Mouse (Mus musculus) kidney, postnatal 0 days (tissue): Measurements from ENCODE around the gene Nfix. TPM values are rescaled to one million over a fixed set of nuclear protein-coding genes. Genes with fewer than 3 reads are reported as not detected.

Experiments used
- ATAC-seq: fragments of 200-750 bp; cut with Nextera tagmentation; replicated peaks from 2 replicates; pipeline ENCODE4 v1.8.0; 2017; ENCODE audit warnings: low read depth, moderate number of reproducible peaks, moderate TSS enrichment, moderate library complexity; ENCODE audit not compliant: low FRiP score
- DNase-seq: peaks from one replicate; pipeline ENCODE4 v3.0.0-alpha.2; 2016; ENCODE audit warnings: low spot score
- H3K27ac ChIP-seq: fragments of 300-500 bp; sonication (generic); 2 replicates; pipeline ENCODE4 v1.5.1; 2014; ENCODE audit warnings: mild to moderate bottlenecking
- H3K27me3 ChIP-seq: fragments of 300-500 bp; sonication (generic); 2 replicates; pipeline ENCODE4 v1.6.1; 2014; ENCODE audit warnings: low read length, mixed read lengths; ENCODE audit not compliant: insufficient read depth
- H3K36me3 ChIP-seq: fragments of 300-500 bp; sonication (generic); 2 replicates; pipeline ENCODE4 v1.6.1; 2014; ENCODE audit warnings: low read length, mixed read lengths; ENCODE audit not compliant: insufficient read depth
- H3K4me1 ChIP-seq: fragments of 300-500 bp; sonication (generic); replicated peaks from 2 replicates; pipeline ENCODE4 v1.6.1; 2014; ENCODE audit warnings: antibody characterized with exemption, low read length, mixed read lengths; ENCODE audit not compliant: insufficient read depth
- H3K4me2 ChIP-seq: fragments of 300-500 bp; sonication (generic); 2 replicates; pipeline ENCODE4 v1.6.1; 2014; ENCODE audit warnings: mild to moderate bottlenecking, low read length, moderate library complexity, mixed read lengths
- H3K4me3 ChIP-seq: fragments of 300-500 bp; sonication (generic); replicated peaks from 2 replicates; pipeline ENCODE4 v1.5.1; 2014; ENCODE audit warnings: low read depth, low read length
- H3K9ac ChIP-seq: fragments of 300-500 bp; sonication (generic); 2 replicates; pipeline ENCODE4 v1.6.1; 2014; ENCODE audit warnings: low read depth, low read length
- H3K9me3 ChIP-seq: fragments of 300-500 bp; sonication (generic); replicated peaks from 2 replicates; pipeline ENCODE4 v1.6.1; 2016; ENCODE audit warnings: low read length, inconsistent platforms, mixed read lengths
- CTCF ChIP-seq: IDR thresholded peaks from 2 replicates; pipeline ENCODE4 v1.5.1; 2016; ENCODE audit warnings: antibody characterized with exemption, low read depth, mild to moderate bottlenecking, moderate library complexity
- WGBS: fragments of 180-500 bp; shearing (Covaris S2); extraction: QIAGEN DNeasy Blood & Tissue Kit; methylation state at CpG from one replicate; pipeline ENCODE4 v1.1.7; 2014; 5-methylcytosine and 5-hydroxymethylcytosine counted together
- polyA plus RNA-seq: library from polyadenylated mRNA; unstranded; fragments of >200 nt; fragmentation: Nextera tagmentation; extraction: Ambion mirVana; gene quantifications from 2 replicates; pipeline ENCODE4 v1.2.1, GENCODE M21; 2015

Nfix gene
- polyA plus RNA-seq, 1 experiment from 2014 or later, result 21.1 TPM

GRCm38 (mm10) chr8:84705960-84706359 is 94.2 kb downstream of the Nfix start:
- DNase-seq (no peak), ATAC-seq (no peak)
- peak overlapping the region; percentile 48 for H3K4me2 ChIP-seq
- peaks cover 37% of the 10 kb centered on the region for H3K4me1 ChIP-seq
- H3K36me3 ChIP-seq, result no peaks in the 10 kb centered on the region
- H3K27ac ChIP-seq, result no peak overlapping the region
- H3K9ac ChIP-seq, result no peak overlapping the region
- H3K27me3 ChIP-seq, result peaks cover 41% of the 10 kb centered on the region; the same call in 1 of the 2 replicates
- WGBS, result 17% methylated on average over 12 of the region's 12 CpGs
- no peak for TF ChIP-seq CTCF
- H3K4me3 ChIP-seq, result 0 out of 2 replicates have a peak overlapping the region, but pooled peaks have one; percentile 21
- no peaks in the 10 kb centered on the region for H3K9me3 ChIP-seq

GRCm38 (mm10) chr8:84704867-84705831 is 95.0 kb downstream of the Nfix start:
- Histone ChIP-seq H3K27me3 (peaks cover 41% of the 10 kb centered on the region; the same call in 1 of the 2 replicates), H3K36me3 (no peaks in the 10 kb centered on the region), H3K27ac (no peak overlapping the region), H3K9ac (0 out of 2 replicates have a peak overlapping the region, but pooled peaks have one; percentile 23), H3K4me2 (peak overlapping the region; percentile 48), H3K4me1 (peaks cover 37% of the 10 kb centered on the region), H3K4me3 (peak overlapping the region; percentile 21), H3K9me3 (no peaks in the 10 kb centered on the region)
- DNase-seq, result no peak
- WGBS, result 9% methylated on average over 61 of the region's 61 CpGs
- no peak for ATAC-seq
- no peak for TF ChIP-seq CTCF

GRCm38 (mm10) chr8:84704356-84704755 is 95.8 kb downstream of the Nfix start:
- Histone ChIP-seq H3K4me1 (peaks cover 37% of the 10 kb centered on the region), H3K9ac (no peak overlapping the region), H3K4me3 (peak overlapping the region; percentile 21; the same call in 1 of the 2 replicates), H3K4me2 (peak overlapping the region; percentile 48), H3K27me3 (peaks cover 41% of the 10 kb centered on the region; the same call in 1 of the 2 replicates), H3K27ac (no peak overlapping the region), H3K36me3 (no peaks in the 10 kb centered on the region), H3K9me3 (no peaks in the 10 kb centered on the region)
- WGBS, result 8% methylated on average over 16 of the region's 16 CpGs
- ATAC-seq (no peak), DNase-seq (peak; percentile 80)
- TF ChIP-seq CTCF, result peak; percentile 82

GRCm38 (mm10) chr8:84703466-84704249 is 96.5 kb downstream of the Nfix start:
- no peak; the same call in 1 of the 2 replicates for TF ChIP-seq CTCF
- Histone ChIP-seq H3K27ac (no peak overlapping the region; the same call in 1 of the 2 replicates), H3K4me1 (peaks cover 30% of the 10 kb centered on the region), H3K4me3 (peak overlapping the region; percentile 14; the same call in 1 of the 2 replicates), H3K4me2 (peak overlapping the region; percentile 48), H3K9ac (no peak overlapping the region), H3K27me3 (peaks cover 41% of the 10 kb centered on the region; the same call in 1 of the 2 replicates), H3K36me3 (0 out of 2 replicates have a peak, but pooled peaks cover 3% of the 10 kb centered on the region), H3K9me3 (no peaks in the 10 kb centered on the region)
- 18% methylated on average over 38 of the region's 38 CpGs for WGBS
- DNase-seq, result no peak
- no peak for ATAC-seq

- Histone ChIP-seq H3K36me3 (0 out of 2 replicates have a peak, but pooled peaks cover 3% of the 10 kb centered on the region), H3K4me3 (no peak overlapping the region), H3K9ac (no peak overlapping the region), H3K27ac (0 out of 2 replicates have a peak overlapping the region, but pooled peaks have one; percentile 13), H3K4me2 (peak overlapping the region; percentile 48), H3K9me3 (no peaks in the 10 kb centered on the region), H3K4me1 (peaks cover 26% of the 10 kb centered on the region), H3K27me3 (peaks cover 39% of the 10 kb centered on the region; the same call in 1 of the 2 replicates)
- WGBS, result 80% methylated on average over 6 of the region's 6 CpGs
- DNase-seq (no peak), ATAC-seq (no peak)
- no peak for TF ChIP-seq CTCF
Observed at GRCm38 (mm10) chr8:84702963-84703465, 97.1 kb downstream of the Nfix start.
